Mouse (Mus musculus): ENCODE data around the gene Hgfac.
A peak's percentile ranks its signal among the peaks of the same experiment; 100 is the strongest.

Hgfac gene

DNA sequence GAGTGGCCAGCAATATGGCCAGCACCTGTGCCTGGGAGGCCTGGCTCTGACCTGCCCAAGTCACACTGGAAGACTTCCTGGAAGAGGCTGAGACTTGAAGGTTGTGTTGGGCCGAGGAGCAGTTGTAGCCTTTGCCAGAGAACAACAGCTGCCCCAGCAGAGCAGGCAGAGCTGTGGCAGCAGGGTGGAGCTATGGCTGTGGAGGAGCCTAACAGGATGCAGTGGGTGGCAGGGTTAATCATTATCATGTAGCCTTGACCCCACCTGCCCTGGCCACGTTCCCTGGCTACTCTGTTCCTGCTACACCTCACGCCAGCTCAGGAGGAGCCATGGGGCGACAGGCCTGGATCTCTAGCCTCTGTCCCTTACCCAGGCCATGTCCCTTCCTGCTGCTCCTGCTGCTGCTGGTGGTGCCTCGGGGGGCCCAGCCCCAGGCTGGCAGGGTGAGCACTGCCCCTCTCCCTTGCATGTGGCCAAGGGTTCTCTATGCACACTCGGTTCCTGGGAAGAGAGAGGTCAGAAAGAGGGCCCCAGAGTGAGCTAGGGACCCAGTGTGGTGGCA is at the start of gene Hgfac:
Hgfac (plus strand) TSS at position 242 of the 562 bp plus-strand sequence.
- no peak for DNase-seq (ENCODE audit: low read depth)

DNA sequence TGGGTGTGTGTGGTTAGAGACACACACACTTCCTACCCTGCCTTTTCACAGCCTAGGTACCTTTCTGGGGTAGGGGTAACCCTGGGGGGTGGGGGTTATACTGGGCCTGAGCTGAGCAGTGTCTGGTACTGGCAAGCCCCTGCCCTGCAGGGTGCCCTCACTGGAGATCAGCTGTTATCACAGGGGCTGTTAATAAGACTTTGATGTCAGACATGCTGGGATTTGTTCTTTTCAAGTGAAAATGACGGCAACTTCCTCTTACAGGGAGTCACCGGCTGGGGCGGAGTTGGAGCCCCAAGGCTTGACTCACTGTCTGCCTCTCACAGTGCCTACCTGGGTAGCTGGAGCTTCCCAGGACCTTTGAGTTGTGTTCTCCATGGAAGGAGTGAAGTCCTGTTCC is 42.6 kb upstream of the Hgfac start:
- no peak for DNase-seq (ENCODE audit: low read depth)

DNA sequence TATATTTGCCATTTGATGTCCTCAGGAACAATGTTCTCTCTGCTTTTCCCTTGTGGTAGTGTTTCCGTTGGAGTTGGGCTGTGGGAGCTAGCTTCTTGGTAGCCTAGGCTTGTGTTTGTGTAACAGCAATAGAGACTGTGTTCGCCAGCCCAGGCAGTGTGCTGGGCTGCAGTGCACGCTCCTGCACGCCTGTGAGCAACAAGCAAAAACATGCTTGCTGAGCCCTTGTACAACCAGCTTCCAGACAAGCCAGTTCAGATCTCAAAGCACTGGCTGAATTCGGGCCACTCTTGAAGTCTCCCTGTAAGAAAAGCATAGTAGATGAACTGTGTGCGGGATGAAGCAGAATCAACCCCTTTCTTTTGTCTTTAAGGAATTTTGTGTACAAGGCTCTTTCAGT is 42.0 kb upstream of the Hgfac start:
- no peak for DNase-seq (ENCODE audit: low read depth)

DNA sequence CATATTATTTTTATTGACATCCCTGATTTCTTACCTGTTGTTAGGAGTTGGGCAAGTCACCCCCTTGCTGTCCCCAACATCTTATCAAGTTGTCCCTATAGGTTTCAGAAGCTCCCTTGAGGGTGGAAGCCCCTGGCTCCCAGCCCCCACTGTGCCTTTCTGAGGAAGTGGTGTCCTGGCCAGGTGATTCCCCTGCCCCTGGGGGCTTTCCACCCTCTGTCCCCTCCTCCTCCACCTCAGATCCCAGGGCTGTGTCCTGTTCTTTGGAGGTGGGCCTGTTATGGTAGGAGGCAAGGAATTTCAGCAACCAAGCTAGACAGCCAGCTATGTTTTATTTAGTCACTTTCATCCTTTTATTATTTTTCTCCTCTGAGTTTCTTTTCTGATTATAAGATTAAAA is 41.0 kb upstream of the Hgfac start:
- DNase-seq (ENCODE audit: low read depth) = no peak

DNA sequence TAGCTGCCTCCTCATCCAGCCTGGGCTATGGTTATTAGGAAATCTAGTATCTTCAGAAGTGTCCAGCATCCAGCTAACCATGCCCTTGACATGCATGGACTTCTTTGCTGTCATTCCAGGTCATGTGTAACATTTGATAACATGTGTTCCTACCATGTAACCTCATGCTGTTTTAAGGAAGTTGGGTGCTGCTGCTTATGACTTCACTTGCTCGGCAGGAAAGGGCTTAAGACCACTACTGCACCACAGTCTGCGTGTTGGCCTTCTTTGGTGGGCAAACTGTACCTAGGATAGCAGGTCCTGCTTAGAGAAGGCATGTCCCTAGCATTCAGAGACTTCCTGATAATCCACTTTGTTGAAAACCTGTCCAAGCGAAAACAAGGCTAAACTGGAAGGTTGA is 40.2 kb upstream of the Hgfac start:
- DNase-seq (ENCODE audit: low read depth) = no peak

DNA sequence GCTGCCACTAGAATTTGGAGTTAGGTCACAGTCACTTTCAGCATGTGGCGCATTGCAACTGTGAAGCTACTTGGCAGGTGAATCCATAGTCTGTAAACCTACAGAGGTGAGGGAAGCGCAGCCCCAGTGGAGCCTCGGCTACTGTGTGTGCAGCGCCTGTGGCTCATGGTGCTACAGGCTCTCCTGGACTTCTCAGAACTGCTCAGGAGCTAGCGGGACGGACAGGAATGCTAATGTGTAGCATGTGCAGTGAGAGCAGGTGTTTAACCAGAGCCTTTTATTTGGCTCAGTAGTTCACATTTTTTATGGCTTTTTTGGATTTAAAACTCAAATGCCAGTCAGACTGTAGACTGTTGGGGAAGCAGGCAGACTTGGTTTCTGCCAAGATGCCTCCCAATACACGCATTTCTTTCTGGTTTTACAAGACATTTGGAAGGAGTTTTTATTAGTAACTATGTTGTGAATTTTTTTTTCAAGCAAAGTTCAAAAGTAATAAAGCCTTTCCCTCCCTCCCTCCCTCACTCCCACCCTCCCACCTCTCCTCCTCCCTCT is 37.6 kb upstream of the Hgfac start:
- no peak for DNase-seq (ENCODE audit: low read depth)

DNA sequence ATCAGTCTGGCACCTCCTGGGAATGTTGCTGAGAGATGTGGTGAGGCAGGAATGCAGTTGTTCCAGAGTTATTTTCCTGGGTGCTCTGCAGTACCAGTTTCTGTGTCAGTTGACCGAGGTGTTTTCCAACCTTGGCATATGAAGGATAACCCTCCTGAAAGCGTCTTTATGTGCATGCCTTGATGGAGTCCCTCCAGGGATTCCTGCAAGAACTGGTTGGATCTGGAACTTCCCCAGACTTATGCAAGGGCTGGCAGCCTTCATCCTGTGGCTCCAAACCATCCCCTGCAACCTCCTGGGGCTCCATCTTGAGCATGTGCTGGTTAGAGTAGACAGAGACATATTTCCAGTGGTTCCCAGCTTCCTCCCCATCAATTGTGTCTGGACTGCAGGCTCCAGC is 36.5 kb upstream of the Hgfac start:
- no peak for DNase-seq (ENCODE audit: low read depth)

DNA sequence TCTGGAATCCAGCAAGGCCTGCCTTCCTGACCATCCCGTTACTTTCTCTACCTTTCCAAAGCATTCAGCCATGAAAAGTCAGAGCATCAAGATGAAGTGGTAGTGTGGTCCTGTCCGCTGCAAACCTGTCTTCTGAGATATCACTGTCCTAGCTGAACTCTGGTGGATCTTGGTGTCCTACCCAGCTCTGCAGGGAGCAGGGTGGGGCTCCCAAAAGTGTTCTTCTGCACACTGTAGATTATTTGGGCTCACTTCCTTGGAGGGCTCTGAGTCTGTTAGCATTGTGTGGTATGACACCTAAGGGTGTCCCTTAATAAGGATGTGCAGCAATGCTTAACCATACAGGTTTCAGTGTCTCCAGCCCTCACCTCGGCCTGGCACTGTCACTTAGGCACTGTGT is 35.6 kb upstream of the Hgfac start:
- no peak for DNase-seq (ENCODE audit: low read depth)

DNA sequence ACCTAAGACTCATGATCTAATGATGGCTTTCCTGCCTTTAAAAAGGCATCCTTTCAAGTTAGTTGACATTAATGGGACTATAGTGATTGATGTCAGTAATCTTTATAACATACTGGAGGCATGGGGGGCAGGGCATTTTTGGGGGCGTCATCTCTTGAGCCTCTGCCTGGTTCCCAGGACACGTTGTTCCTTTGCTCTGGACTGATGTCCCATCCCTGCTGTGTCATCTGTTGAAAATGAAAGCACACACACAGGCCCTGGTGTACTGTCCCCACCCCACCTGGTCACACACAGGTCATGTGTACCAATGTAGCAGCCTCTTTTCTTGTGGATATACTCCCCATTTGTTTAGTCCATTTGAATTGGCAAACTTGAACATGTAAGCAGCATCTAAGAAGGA is 34.7 kb upstream of the Hgfac start:
- no peak for DNase-seq (ENCODE audit: low read depth)

DNA sequence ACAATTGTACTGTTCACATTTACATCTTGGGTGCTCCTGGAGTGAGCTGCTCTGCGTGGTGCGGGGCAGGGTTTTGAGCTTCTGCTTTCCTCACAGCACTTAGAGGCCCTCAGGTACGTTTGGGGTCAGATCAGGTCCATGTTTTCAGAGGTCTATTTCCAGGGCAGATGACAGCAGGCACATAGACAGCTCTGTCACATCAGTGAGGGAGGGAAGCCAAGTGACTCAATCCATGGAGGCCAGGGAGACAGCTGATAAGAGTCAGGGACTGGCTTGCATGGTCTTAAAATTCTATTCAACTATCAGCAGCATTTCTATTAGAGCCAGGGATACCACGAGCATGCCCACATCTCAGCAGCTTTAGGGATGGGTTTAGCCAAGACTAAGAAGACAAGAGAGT is 32.1 kb upstream of the Hgfac start:
- DNase-seq (ENCODE audit: low read depth) = no peak

DNA sequence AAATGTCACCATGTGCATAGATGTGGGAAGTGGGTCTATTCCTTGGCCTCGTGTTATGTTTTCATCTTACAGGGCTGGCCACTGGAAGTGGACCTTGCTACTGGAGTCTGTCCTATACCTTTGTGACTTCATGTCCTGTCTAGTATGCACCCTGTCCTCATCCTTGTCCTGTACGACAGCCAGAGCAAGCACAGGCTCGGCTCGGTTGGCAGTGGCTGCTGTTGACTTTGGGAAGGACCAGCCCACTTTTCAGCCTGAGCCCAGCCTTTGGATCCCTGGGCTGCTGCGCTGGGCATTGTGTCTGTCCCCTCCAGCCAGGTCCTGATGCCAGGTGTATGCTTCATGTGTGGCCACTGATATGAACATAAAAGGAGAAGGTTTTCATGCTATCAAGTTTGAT is 30.7 kb upstream of the Hgfac start:
- DNase-seq (ENCODE audit: low read depth) = no peak

DNA sequence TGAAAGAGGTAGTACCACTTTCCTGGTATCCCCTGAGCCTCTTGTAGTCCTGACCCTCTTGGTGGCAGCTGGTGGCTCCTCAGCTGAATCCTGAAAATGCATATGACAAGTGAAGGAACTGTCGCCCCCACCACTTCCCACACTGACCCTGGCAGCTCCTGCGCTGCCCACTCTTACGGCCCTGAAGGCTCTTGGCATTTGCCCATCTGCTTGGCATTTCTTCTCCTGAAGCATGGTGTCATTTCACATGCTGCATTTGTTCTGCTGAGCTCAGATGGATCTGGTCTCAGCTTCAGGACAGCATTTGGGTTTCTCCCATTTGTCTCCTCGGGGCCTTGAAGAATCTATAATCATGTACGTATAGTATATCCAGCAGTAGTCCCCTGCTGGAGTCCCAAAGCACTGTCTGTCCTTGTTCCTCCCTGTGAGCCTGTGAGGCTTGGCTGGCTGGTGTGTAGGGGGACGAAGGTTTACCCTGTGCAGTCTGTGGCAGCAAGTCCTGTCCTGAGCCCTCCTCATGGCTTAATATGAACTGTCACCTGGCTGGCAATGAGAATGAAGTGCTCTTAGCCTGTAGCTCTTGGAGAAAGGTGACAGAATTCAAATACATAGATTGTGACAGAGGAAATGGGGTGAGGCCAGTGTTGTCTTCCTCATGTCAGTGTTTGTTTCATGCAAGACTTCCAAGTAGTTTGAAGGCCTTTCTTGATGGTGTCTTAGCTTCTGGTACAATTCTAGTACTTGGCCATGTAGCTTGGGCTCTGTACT is 30.0 kb upstream of the Hgfac start:
- DNase-seq (ENCODE audit: low read depth) = no peak

DNA sequence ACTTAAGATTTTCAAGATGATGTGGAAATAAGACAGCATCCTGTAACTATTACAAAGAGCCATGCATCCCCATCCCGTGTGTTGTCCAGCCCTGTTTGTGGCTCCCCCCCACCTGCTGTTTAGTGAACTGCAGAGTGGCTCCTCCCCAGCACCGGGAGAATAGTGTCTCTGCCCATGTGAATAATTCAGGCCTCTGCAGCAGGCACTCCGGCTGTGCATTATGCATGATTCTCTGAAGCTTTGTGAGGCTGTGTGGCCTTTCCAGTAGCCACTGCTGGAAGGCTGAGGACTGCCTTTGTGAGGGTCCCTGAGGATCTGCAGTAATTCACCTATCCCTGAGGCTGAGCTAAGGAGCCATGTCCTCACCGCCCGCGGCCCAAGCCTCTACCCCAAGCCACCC is 27.3 kb upstream of the Hgfac start:
- no peak for DNase-seq (ENCODE audit: low read depth)

DNA sequence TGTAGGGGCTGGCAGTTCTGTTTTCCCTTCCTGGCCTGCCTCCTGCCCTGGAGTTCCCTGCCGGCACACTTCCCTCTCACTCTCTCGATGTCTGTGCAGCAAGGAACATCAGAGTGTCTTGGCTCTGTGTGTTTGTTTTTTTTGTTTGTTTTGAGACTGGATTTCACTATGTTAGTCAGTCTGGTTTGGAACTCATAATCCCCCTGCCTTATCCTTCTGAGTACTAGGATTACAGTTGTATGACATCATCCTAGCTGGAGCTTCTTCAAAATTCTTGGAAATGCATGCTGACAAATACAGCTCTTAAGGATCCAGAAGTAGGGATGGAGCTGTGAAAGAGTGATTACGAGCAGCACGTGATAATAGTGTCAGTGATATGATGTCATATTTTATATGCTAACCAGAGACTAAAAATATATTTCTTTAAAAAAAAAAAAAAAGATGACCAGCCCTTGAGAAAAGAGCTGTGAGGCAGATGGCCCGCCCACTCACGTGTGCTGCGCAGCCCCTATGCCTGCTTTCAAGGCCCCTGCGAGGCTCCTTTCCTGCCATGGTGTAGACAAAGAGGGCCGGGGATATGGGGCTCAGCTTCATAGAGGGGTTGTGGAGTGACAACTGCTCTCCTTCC is 21.5 kb upstream of the Hgfac start:
- DNase-seq (ENCODE audit: low read depth) = no peak

DNA sequence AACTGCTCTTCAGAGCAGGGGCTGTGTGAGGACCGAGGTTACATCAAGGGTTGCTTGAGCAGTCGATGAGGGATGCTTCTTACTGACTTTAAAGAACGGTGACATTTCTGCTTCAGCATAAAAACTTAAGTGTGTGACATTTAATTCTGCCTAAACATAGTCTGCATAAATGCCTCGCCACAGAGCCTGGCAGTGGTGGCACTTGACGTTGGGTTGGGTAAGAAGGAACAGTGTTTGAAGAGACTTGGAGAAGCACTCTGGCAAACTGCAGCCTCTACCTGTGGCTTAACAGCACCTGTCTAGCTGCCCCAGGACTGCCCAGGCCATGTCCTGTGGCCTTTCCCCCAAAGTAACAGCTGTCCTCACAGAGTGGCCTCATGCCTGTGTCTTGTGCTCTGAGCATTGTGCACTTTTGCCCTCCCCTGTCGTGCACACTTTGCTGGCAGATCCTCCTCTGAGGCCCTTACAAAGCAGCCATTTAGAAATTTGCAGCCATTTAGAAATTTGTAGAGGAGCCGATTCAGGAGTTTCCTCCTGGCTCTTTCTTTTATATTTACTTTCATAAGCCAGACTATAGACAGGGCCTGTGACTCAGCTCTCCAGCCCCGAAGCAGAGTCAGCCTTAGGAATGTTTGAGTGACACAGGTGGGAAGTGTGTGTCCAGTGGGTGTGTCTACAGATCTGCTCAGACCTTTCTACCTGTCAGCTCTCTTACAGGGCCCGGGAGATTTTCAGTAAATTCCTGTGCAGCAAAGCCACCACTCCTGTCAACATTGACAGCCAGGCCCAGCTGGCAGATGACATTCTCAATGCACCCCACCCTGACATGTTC is 20.7 kb upstream of the Hgfac start:
- no peak for DNase-seq (ENCODE audit: low read depth)

DNA sequence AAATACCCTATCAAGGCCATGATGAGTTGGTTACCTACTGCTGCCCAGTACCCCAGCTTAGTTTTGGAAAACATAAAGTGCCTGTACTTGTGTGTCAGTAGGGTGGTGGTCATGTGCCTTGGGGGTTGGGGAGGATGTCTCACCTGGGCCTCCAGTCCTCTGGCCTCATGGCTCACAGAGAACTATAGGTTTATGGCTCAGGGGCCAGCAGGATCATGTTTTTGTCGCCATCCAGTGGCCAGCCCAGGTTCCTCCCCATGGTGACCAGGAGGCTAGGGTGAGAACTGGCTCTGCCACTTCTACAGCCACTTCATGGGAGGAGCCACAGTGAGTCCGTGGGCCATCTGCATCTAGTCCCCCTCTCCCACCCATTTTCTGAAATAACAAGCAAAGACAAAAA is 16.3 kb upstream of the Hgfac start:
- peak; percentile 25 for DNase-seq (ENCODE audit: low read depth)

DNA sequence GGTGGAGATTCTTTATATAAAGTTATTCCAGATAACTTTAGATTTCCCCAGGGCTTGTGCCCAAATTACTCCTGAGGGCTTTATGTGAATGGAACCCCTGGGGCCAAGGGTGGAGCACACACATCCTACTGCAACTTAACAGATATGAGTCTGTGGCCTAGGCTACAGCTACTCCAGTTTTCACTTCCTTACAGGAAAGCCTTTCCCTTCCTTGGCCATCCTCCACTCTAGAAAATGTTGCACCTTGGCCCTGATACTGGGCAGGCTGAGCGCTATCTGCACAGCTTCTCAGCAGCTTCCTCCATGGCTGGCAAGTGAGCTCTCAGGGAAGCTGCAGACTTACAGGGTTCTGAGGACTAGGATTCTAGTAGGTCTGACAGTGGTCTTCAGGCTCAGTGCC is 12.0 kb upstream of the Hgfac start:
- DNase-seq (ENCODE audit: low read depth) = no peak

DNA sequence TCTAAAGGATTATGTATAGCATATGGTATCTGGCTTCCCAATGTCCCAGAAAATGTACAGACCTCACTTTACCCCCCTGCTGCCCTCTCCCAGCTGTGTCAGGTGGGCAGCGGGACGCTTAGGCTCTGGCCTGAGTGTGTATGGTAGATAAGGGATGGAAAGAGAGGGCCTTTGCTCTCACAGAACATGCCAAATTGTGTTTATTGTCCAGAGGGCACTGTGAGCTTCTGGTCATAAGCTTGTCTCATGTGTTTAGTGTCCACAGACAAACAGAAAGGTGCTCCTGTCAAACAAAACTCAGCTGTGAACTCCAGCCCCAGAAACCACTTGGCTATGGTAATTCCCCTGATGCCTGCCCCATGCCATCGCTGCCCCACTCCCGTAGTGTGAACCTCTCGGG is 11.6 kb upstream of the Hgfac start:
- DNase-seq (ENCODE audit: low read depth) = no peak

DNA sequence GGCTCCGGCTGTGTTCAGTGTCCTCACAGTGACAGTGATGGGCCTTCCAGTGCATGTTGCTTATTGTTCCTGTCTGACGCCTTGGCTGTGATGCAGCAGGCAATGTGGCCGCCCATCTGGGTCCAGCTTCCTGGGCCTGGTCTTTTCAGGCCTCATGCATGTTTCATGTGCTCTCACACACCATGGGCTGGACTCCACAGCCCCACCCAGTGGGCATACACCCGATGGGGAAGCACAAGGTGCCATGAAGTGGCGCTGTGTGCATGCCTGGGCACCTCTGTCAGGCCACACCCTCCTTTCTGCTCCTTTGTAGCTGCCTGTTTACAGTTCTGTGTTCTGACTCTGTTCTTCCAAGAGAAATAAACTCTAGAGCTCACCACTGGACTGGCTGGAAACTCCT is 8.2 kb upstream of the Hgfac start:
- DNase-seq (ENCODE audit: low read depth) = no peak

DNA sequence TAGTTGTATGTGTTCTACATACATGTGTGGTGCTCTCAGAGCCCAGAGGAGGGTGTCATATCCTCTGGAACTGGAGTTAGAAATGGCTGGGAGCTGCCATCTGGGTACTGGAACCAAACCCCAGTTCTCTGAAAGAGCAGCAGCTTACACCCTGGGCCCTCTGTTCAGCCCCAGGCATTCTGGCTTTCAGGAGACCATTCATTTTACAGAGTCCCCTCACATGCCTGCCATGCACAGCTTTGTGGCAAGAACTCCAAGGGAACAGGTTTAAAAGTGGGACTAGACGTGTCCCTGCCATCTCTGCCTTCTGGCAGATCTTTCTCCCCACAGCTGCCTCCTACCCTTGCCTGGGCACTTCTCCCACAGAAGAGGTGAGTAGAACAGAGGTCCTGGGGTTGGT is 7.7 kb upstream of the Hgfac start:
- no peak for DNase-seq (ENCODE audit: low read depth)

DNA sequence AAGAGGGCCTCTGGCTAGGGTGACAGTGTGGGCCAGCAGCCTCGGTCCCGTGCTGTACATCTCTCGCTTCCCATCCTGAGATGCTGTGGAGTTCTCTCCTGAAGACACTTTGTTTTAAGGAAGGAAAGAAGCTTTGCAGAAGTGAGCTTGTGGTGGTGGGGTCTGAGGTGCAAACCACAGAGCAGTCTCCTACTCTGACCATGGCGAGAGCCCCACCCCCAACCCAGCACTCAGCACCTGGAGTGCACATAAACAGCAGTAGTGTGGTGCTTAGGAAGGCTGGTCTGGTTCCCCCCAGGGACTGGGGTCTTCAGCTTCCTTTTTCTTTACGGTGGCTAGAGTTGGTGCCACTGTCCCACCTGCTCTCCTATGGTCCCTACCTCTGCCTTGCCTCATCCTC is 6.2 kb upstream of the Hgfac start:
- DNase-seq (ENCODE audit: low read depth) = no peak

DNA sequence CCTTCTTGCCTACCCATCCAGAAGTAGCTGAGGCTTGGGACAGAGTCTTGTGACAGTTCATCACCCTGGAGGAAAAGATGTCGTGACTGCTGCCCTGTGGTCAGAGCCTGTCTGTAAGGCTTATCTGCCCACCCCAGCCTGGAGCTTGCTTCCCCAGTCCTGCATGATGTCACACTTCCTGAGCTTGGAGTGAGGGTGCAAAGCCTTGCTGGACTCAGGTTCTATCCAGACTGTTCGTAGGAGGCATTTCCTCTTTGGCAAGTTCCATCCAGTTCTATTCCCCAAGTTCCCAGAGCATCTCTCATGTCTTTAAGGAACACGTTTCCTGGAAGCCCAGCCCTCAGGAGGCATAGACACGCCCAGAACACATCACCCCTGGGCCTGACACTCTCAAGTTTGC is 5.5 kb upstream of the Hgfac start:
- no peak for DNase-seq (ENCODE audit: low read depth)

DNA sequence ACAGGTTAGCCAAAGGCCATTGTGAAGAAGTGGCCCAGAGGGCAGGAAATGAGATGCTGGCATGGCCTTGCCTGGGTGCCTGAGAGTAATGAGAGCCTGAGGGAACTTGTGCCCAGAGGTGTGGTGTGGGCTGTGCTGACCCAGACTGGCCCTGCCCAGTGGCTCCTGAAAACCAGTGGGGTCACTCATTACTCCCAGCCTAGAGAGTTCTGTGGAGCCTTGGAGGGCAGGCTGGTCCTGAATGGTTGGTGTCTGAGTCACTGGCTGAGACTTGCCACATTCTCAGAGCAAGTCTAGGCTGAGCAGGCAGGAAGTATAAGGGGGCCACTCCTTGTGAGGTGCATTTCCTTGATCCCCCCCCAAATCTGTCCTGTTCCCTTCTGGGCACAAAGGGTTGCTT is 3.9 kb upstream of the Hgfac start:
- DNase-seq (ENCODE audit: low read depth) = no peak
